ENCODE assay signal across 18 mouse cellular contexts in genomic region chr3:35334546-35334945, GRCm38 (mm10).
DNase-seq lines count a peak whose midpoint lies in the region; ATAC-seq and TF ChIP-seq lines count a peak whose summit lies in the region.
"Had no signal": no experiment of that assay in that cellular context is flagged by ENCODE, and none has a peak within 500 bp of the region (broad histone marks: within the 10 kb centered on the region; RNA-seq: fewer than 3 reads in every experiment).

No protein-coding gene starts in this region.

- no peaks in the 10 kb centered on the region for H3K36me3 ChIP-seq in hindbrain, postnatal 0 days (ENCODE audit: insufficient read depth, low read length)
- H3K36me3 ChIP-seq: embryonic facial prominence, embryonic 12.5 days; neural tube, embryonic 12.5 days; stomach, embryonic 15.5 days had no signal

- TF ChIP-seq CTCF in left cerebral cortex, adult 2 months (IDR thresholded peaks at IDR 0.05) = no peak; the same call in 1 of the 2 replicates
- peak; percentile 48 for TF ChIP-seq CTCF in hindbrain, postnatal 0 days (IDR thresholded peaks at IDR 0.05; ENCODE audit: low read depth)

- intact Hi-C loops in left cerebral cortex, postnatal 4 days (cut with DNase I) = no loop called here
- intact Hi-C loops in left cerebral cortex, adult 2 months (cut with DNase I) = no loop called here

- 15% methylated on average over 3 of the region's 3 CpGs for WGBS in hindbrain, postnatal 0 days

- H3K4me1 ChIP-seq in hindbrain, postnatal 0 days (ENCODE audit: insufficient read depth, low read length) = 0 out of 2 replicates have a peak, but pooled peaks cover 7% of the 10 kb centered on the region

- no peaks in the 10 kb centered on the region for H3K9me3 ChIP-seq in hindbrain, postnatal 0 days (ENCODE audit: low read length)
- H3K9me3 ChIP-seq: embryonic facial prominence, embryonic 12.5 days; neural tube, embryonic 12.5 days; stomach, embryonic 15.5 days had no signal

- no peak overlapping the region for H3K9ac ChIP-seq in hindbrain, postnatal 0 days (replicated peaks; ENCODE audit: low read length)
- H3K9ac ChIP-seq: embryonic facial prominence, embryonic 12.5 days; lung, embryonic 14.5 days; neural tube, embryonic 12.5 days; stomach, embryonic 15.5 days had no signal

- H3K4me3 ChIP-seq in left cerebral cortex, adult 2 months = no peak overlapping the region
- H3K4me3 ChIP-seq in hindbrain, postnatal 0 days (ENCODE audit: low read length) = no peak overlapping the region
- H3K4me3 ChIP-seq: embryonic facial prominence, embryonic 12.5 days; neural tube, embryonic 12.5 days; stomach, embryonic 15.5 days had no signal

- peak; percentile 48 to 63 for DNase-seq in cerebellum, postnatal 10 days
- no peak for DNase-seq in cerebellum, postnatal 25 days
- peak; percentile 73 for DNase-seq in left cerebral cortex, postnatal 4 days
- DNase-seq in left cerebral cortex, adult 2 months (ENCODE audit: extremely low spot score in 1 of 2, low spot score in 2 of 2) = no peak
- DNase-seq in hindbrain, postnatal 0 days (ENCODE audit: low spot score) = peak; percentile 47
- DNase-seq in retina, postnatal 1 day = peak; percentile 77
- DNase-seq in frontal cortex, adult 2 months (ENCODE audit: extremely low spot score in 1 of 2, low spot score in 1 of 2) = no peak
- DNase-seq: adrenal gland, postnatal 25 days; cerebellum, adult 9-11 months; gastrocnemius, postnatal 10 days; heart, postnatal 14 days; lung, embryonic 14.5 days had no signal

- ATAC-seq in hindbrain, postnatal 0 days = peak; percentile 66; the same call in 1 of the 2 replicates
- no peak for ATAC-seq in megakaryocyte progenitor cell, adult 5-6 weeks (replicated peaks; ENCODE audit: poor library complexity)
- ATAC-seq: intestine, postnatal 0 days had no signal

- H3K27me3 ChIP-seq in hindbrain, postnatal 0 days (ENCODE audit: insufficient read depth, low read length) = no peaks in the 10 kb centered on the region
- H3K27me3 ChIP-seq: embryonic facial prominence, embryonic 12.5 days; neural tube, embryonic 12.5 days; stomach, embryonic 15.5 days had no signal

- no peak overlapping the region for H3K27ac ChIP-seq in left cerebral cortex, adult 2 months
- H3K27ac ChIP-seq in hindbrain, postnatal 0 days = no peak overlapping the region
- H3K27ac ChIP-seq: embryonic facial prominence, embryonic 12.5 days; kidney, postnatal 0 days; neural tube, embryonic 12.5 days; stomach, embryonic 15.5 days had no signal

- no peak overlapping the region for H3K4me2 ChIP-seq in hindbrain, postnatal 0 days (ENCODE audit: low read depth, low read length)
- H3K4me2 ChIP-seq: embryonic facial prominence, embryonic 12.5 days; lung, embryonic 14.5 days; neural tube, embryonic 12.5 days; stomach, embryonic 15.5 days had no signal

Comparison
In these comparisons a context has a peak if more than half of its experiments do, and no peak if none do; other contexts are left out.
1. DNase-seq: peak in cerebellum, postnatal 10 days (2 of 2), left cerebral cortex, postnatal 4 days (single experiment), hindbrain, postnatal 0 days (single experiment) and retina, postnatal 1 day (single experiment); none in cerebellum, postnatal 25 days (0 of 2), left cerebral cortex, adult 2 months (0 of 2) and frontal cortex, adult 2 months (0 of 2).